Mouse (Mus musculus) brain, embryonic 18.5 days (tissue): ENCODE measurements around the gene Shd.
A peak's percentile ranks its signal among the peaks of the same experiment; 100 is the strongest.
"Not testable (repeated sequence)": the region's sequence is repeated elsewhere in the genome, so short reads cannot be mapped to it uniquely, and the experiment has no call there.

Source experiments
- DNase-seq: peaks from one replicate; pipeline ENCODE4 v3.0.0-alpha.2; 2012; ENCODE audit warnings: low read depth, low spot score

Shd gene

DNA sequence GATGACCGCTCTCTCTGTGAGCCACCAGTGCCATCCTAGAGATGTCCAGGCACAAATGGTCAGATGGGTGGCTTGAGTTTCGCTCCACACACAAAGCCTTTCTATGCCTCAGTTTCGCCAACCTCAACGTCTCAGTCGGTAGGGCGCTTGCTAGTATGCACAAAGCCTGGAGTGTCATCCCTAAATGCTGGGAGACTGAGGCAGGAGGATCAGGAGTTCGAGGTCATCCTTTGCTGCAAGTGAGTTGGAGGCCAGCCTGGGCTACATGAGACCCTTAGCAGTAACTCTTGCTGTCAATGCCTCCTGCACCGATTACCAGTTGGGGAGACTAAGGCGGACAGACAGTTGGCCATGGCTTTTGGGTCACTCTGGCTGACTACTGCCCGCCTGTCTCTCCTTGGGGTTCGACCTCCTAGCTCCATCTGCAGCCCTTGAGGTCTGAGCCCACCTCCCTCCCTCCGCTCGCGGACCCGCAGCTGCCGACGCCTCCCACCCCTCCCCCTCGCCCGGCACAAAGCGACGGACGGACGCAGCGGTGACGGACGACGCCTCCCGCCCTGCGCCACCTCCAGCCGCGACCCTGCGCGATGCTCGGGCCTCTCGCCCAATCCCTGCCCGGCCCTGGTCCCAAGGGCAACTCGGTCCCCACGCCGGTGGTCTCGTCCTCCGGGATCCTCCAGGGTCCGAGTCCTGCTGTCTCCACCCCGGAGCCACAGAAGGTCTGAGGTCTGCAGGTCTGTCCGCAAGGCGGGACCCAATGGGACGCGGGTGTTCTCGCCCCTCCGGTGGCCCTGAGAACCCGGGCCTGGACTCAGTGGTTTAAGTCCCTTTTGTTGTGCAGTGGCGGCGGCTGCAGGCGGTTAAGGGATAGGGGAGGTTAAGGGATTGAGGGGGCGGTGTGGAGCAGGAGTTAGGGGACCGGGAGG, at the start of gene Shd:
Shd (plus strand) TSS at position 502 of the 926 bp plus-strand sequence.
- DNase-seq: no peak

DNA sequence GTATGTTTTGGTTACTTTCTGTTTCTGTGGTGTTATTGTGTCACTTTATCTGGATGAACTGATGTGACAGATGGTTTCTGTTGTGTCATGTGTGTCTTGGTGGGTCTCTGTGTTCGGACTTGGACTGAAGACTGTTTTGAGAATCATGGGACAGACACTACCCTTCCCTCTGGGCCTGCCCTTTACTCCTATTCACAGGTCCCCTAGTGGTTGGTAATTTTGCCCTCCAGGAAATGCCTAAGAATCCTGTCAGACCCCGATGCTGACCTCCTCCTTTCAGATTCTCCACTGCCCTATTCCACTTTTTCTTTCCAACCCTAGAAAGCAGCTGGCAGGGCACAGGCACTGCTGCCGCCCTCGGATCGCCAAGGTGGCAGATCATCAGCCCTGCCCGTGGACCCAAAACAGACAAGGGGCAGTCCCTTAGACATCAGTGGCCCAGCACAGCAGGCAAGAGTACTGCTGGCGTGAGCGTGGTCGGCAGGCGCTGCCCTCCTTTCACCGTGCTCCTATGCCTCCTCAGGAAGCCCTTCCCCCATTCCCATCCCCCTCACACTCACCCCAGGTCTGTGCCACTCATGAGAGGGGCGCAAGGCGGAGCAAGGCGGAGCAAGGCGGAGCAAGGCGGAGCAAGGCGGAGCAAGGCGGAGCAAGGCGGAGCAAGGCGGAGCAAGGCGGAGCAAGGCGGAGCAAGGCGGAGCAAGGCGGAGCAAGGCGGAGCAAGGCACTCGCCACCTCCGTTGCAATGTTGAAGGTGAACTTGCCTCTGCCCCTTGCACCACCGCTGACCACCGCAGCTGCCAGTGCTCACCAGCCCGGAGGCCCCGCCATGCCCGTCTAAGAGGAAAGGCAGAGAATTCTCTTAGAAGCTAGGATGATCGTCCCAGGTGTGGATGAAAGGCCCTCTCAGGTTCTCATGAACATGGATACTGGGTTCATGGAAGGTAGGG, 38.4 kb upstream of the Shd start:
- DNase-seq: peak; percentile 70

- DNase-seq: no peak
Measured at GRCm38 (mm10) chr17:55932635-55933034, 37.6 kb upstream of the Shd start.

DNA sequence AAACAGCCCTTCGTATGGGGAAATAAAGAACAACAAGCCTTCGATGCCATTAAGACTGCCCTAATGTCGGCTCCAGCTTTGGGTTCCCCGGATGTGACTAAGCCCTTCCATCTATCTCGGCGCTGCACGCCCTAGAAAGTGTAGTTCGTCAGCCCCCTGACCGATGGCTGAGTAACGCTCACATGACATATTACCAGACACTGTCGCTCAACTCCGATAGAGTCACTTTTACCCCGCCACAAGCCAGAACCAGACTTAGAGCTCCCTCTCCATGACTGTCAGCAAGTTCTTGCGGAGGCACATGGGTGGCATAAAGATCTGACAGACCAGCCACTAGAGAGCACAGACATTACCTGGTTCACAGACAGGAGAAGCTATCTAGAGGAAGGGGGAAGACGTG, 37.1 kb upstream of the Shd start:
- DNase-seq: no peak

DNA sequence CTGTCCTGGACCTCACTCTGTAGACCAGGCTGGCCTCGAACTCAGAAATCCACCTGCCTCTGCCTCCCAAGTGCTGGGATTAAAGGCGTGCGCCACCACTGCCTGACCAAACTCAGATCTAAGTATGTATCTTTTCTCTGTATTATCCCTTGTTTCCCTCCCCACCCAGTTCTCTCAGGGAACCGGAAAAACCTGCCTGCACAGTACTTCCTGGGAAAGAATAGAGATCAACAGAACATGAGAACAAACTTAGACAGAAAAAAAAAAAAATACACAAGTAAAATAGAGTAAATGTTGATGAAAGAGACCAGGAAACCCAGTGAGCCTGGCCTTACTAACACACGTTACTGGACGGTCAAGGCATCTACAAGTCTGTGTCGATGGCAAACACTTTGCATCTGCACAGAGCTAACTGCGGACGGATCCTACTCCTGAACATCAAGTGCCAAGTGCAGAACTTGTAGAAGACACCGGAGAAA, 25.8 kb upstream of the Shd start:
- not testable (repeated sequence) for DNase-seq

- not testable (repeated sequence) for DNase-seq
Measured at GRCm38 (mm10) chr17:55944866-55945682, 25.2 kb upstream of the Shd start.

DNA sequence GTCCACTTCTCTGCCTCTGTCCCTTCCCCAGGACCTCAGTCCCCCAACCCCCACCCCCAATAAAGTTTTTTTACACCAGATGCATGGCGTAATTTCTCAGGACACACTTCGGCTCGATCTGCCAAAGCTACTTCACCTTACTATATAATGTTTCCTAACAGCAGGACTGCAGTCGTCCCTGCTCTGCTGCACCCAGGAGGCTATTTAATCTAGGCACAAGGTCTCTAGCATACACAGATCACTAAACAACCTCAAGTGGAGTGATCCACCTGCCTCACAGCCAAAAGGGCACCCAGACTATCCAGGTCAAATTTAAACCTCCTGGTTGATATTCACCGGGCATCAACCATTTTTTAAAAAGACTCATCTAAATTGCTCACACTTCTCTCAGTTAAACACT, 24.6 kb upstream of the Shd start:
- DNase-seq: no peak

GRCm38 (mm10) chr17:55948647-55949046, 21.6 kb upstream of the Shd start:
- no peak for DNase-seq

GRCm38 (mm10) chr17:55949400-55949799, 20.9 kb upstream of the Shd start, which contains the start of gene Zfp119b:
Gene Zfp119b (minus strand): TSS chr17:55949500.
- DNase-seq: no peak

DNA sequence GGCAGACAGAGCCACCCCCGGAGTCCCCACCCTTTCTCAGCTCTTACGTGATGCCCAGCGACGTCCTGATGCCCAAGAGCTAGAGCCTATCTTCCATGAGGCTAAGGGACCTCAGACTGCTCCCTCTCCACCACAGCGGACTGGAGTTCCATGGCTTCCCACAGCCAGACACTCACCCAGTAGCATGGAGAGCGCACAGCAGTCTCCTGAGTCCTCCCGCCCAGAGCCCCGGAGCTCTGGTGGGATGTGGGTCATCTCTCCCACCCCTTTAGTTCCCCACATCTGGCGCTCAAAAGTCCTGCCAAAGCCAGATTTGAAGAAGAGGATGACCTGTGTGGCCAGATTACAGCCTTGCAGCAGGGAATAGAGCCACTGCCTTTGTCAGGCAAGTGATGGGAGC, 19.7 kb upstream of the Shd start:
- DNase-seq: no peak

- no peak for DNase-seq
Measured at GRCm38 (mm10) chr17:55952041-55952440, 18.2 kb upstream of the Shd start.

GRCm38 (mm10) chr17:55952447-55953027, 17.7 kb upstream of the Shd start, which contains the start of gene Ebi3:
Gene Ebi3 (plus strand): TSS chr17:55952640.
- no peak for DNase-seq

DNA sequence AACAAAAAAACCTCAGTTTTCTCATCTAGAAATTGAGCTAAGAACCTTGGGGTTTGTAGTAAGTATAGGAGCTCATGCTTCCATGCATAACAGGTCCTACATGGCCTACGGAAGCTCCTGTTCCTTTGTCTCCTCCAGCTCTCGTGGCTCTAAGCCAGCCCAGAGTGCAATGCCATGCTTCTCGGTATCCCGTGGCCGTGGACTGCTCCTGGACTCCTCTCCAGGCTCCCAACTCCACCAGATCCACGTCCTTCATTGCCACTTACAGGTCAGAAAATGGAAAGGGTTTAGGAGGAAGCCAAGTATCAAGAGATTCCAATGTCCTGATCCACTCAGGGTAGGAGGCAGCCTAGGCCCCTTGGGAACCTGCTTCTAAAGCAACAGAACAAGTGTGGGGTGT, 16.5 kb upstream of the Shd start:
- no peak for DNase-seq

DNA sequence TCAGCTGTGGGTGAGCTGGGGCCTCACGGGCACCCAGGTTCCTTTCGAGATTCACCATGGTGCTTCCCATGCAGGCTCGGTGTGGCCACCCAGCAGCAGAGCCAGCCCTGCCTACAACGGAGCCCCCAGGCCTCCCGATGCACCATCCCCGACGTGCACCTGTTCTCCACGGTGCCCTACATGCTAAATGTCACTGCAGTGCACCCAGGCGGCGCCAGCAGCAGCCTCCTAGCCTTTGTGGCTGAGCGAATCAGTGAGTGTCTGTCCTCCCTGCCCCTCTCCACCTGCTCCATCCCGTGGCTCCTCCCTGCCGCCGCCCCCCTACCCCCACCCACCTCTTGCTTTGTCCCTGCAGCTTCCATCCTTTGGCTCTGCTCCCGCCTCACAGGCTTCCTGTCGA, 16.0 kb upstream of the Shd start:
- no peak for DNase-seq

DNA sequence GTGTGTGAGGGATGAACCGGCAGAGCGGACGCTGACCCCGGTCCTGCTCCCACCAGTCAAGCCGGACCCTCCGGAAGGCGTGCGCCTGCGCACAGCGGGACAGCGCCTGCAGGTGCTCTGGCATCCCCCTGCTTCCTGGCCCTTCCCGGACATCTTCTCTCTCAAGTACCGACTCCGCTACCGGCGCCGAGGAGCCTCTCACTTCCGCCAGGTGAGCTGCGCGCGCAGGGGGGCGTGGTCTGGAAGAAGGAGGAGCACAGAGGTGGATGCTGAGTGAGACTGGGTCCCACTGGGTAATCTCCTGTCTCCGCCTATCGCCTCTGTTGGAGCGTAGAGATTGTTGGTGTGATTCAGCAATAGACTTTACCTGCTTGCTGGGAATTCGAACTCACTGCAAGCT, 14.1 kb upstream of the Shd start:
- peak; percentile 49 for DNase-seq

- no peak for DNase-seq
Measured at GRCm38 (mm10) chr17:55956591-55956990, 13.7 kb upstream of the Shd start.

- no peak for DNase-seq
Measured at GRCm38 (mm10) chr17:55957168-55957567, 13.1 kb upstream of the Shd start.

DNA sequence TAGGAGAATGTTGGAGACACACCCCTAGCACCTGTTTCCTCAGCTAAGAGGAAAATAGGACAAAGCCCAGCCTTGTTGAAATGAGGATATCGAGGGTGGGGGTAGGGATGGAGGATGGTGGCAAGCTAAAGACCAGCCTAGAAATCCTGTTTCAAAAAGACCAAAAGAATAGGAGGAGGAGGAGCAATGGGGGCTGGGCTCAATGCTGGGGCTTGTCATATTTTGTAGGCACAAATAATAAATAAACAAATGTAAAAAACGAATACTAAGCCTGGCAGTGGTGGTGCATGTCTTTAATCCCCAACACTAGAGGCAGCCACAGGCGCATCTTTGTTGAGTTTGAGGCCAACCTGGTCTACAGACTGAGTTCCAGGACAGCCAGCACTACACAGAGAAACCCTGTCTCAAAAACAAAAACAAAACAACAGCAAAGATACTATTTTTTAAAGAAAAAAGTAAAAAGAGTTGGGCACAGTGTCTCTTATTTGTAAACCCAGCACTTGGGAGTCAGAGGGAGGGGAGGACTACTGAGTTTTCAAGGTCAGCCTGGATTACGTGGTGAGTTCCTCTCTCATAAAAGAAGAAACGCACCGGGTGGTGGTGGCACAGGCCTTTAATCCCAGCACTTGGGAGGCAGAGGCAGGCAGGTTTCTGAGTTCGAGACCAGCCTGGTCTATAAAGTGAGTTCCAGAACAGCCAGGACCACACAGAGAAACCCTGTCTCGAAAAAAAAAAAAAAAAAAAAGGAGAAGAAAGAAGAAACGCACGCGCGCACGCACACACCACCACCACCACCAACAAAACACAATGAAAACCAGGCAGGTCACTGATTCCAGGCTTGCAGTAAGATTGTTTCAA, 12.3 kb upstream of the Shd start:
- DNase-seq: no peak

DNA sequence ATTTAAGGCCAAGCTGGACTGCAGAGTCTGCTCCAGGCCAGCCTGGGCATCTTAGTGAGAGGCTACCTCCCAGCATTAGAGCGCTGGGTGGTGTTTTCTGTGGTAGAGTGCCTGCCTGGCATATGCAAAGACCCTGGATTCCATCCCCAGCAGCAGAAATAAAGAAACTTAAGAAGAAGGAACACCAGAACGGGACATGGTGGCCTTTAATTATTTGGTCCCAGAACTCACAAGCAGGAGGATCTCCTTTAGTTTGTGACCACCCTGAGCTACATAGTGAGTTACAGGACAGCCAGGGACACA, 11.7 kb upstream of the Shd start:
- DNase-seq: no peak
